Mouse (Mus musculus): ENCODE data around the gene Rgs14.

DNA sequence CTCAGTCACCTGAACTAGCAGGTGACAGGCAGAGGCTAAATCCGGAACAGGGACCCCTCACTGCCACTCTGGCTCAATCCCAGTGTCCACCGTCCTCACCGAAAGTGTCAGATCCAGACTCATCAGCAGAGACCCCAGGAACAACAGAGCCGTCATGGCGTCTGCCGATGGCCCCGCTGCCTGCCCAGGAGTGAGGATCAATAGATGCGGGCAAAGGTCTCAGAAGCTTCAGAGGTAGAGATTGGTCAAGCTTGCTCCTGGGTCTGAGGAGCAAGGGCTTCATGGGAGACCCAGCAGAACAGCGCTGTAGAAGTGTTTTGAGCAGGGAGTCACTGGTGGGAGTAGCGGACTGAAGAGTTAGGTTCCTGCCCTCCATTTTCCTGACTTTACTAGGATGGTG, 57.1 kb downstream of the Rgs14 start, which contains the start of gene F12:
- TF ChIP-seq CTCF (conservative IDR thresholded peaks at IDR 0.05; ENCODE audit: low read length) (no peak), POU5F1 (IDR thresholded peaks at IDR 0.05; ENCODE audit: borderline replicate concordance, low read length) (no peak), NANOG (IDR thresholded peaks at IDR 0.05; ENCODE audit: borderline replicate concordance, low read length) (no peak)
